Mouse (Mus musculus): Measurements from ENCODE around the gene Bloc1s5. TPM values are rescaled to one million over a fixed set of nuclear protein-coding genes. Genes with fewer than 3 reads are reported as not detected.
"Not testable (repeated sequence)": the region's sequence is repeated elsewhere in the genome, so short reads cannot be mapped to it uniquely, and the experiment has no call there.

The Bloc1s5 gene
- polyA plus RNA-seq, 1 experiment, result 0.28 TPM

GRCm38 (mm10) chr13:38625492-38626228, 9.2 kb downstream of the Bloc1s5 start:
- peaks cover 72% of the 10 kb centered on the region for H3K36me3 ChIP-seq (ENCODE audit: control insufficient read depth)
- no peaks in the 10 kb centered on the region for H3K9me3 ChIP-seq (ENCODE audit: control insufficient read depth, low read length)
- H3K4me1 ChIP-seq (ENCODE audit: control insufficient read depth), result peaks cover 27% of the 10 kb centered on the region
- no peak for TF ChIP-seq GATA1 (IDR thresholded peaks at IDR 0.05; ENCODE audit: low read length)
- TF ChIP-seq TAL1 (IDR thresholded peaks at IDR 0.05; ENCODE audit: low read length), result no peak
- H3K27me3 ChIP-seq (ENCODE audit: control insufficient read depth), result no peaks in the 10 kb centered on the region
- no peak overlapping the region for H3K4me3 ChIP-seq (replicated peaks)

DNA sequence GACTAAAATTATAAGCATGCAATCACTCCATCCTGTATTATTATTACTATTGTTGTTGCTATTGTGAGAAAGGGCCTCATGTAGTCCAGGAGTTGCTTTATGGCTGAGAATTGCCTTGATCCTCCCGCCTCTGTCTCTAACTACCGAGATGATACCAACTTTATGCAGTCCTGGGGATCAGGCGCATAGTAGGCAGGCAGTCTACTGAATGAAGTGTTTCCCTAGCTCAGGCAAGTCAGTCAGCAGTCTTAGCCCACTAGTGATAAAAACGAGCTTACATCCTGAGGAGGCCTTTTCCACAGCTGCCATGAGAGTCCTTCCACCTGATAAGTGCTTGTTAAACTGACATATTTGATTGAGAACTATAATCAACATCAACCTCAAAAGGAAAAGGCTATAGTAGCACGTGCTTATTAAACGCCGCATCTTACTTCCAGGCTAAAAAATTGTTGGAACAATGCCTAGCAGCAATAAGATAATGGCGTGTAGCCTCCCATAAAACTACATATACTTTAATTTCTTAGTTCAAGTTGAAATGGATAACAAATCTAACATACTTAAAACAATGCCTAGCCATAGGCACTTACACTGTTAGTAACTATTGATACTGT, 10.5 kb downstream of the Bloc1s5 start:
- Histone ChIP-seq H3K4me1 (ENCODE audit: control insufficient read depth) (peaks cover 24% of the 10 kb centered on the region), H3K4me3 (replicated peaks) (no peak overlapping the region), H3K9me3 (ENCODE audit: control insufficient read depth, low read length) (no peaks in the 10 kb centered on the region), H3K27me3 (ENCODE audit: control insufficient read depth) (no peaks in the 10 kb centered on the region), H3K36me3 (ENCODE audit: control insufficient read depth) (peaks cover 65% of the 10 kb centered on the region)
- TF ChIP-seq GATA1 (IDR thresholded peaks at IDR 0.05; ENCODE audit: low read length), result no peak
- no peak for TF ChIP-seq TAL1 (IDR thresholded peaks at IDR 0.05; ENCODE audit: low read length)

- Histone ChIP-seq H3K4me1 (ENCODE audit: control insufficient read depth) (peaks cover 24% of the 10 kb centered on the region), H3K9me3 (ENCODE audit: control insufficient read depth, low read length) (no peaks in the 10 kb centered on the region), H3K27me3 (ENCODE audit: control insufficient read depth) (no peaks in the 10 kb centered on the region), H3K36me3 (ENCODE audit: control insufficient read depth) (peaks cover 61% of the 10 kb centered on the region), H3K4me3 (replicated peaks) (no peak overlapping the region)
- TF ChIP-seq GATA1 (IDR thresholded peaks at IDR 0.05; ENCODE audit: low read length), result no peak
- TF ChIP-seq TAL1 (IDR thresholded peaks at IDR 0.05; ENCODE audit: low read length), result no peak
These were observed 11.6 kb downstream of the Bloc1s5 start for GRCm38 (mm10) chr13:38623296-38623695.

DNA sequence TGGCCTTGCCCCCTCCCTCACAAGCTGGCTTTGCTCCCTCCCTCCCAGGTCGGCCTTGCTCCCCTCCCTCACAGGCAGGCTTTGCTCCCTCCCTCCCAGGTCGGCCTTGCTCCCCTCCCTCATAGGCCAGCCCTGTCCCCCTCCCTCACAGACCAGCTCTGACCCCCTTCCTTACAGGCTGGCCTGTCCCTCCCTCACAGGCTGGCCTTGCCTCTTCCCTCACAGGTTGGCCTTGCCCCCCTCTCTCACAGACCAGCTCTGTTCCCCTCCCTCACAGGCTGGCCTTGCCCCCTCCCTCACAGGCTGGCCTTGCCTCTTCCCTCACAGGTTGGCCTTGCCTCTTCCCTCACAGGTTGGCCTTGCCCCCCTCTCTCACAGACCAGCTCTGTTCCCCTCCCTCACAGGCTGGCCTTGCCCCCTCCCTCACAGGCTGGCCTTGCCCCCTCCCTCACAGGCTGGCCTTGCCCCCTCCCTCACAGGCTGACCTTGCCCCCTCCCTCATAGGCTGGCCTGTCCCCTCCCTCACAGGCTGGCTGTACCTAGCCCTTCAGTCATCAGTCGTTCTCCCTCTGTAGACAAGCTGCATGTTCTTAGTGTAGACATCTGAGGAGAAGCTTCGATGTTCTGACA, 16.8 kb downstream of the Bloc1s5 start:
- H3K4me3 ChIP-seq (replicated peaks); H3K27me3 ChIP-seq (ENCODE audit: control insufficient read depth); H3K9me3 ChIP-seq (ENCODE audit: control insufficient read depth, low read length): not testable (repeated sequence)
- Histone ChIP-seq H3K4me1 (ENCODE audit: control insufficient read depth) (peaks cover 46% of the 10 kb centered on the region), H3K36me3 (ENCODE audit: control insufficient read depth) (peaks cover 67% of the 10 kb centered on the region)

DNA sequence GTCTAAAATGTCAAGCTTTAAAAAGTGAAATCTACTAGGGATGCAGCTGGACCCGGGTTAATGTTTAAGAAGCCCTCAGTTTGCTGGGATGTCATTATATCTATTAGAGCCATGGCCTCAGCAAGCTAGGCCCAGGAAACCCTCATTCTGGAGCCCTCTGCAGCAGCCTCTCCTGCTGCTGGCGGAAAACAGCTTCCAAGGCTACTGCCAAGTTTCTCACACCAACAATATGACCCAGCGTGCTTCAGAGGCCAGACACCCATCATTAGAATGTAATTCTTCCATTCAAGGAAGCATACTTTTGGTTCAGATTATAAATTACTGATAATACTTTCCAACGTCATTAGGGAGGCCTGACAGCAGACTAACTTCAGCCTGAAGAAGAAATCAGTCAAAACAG, 18.0 kb downstream of the Bloc1s5 start:
- Histone ChIP-seq H3K36me3 (ENCODE audit: control insufficient read depth) (peaks cover 75% of the 10 kb centered on the region), H3K4me1 (ENCODE audit: control insufficient read depth) (peaks cover 51% of the 10 kb centered on the region), H3K4me3 (replicated peaks) (no peak overlapping the region), H3K9me3 (ENCODE audit: control insufficient read depth, low read length) (peaks cover 7% of the 10 kb centered on the region), H3K27me3 (ENCODE audit: control insufficient read depth) (no peaks in the 10 kb centered on the region)
- TF ChIP-seq GATA1 (IDR thresholded peaks at IDR 0.05; ENCODE audit: low read length) (no peak), TAL1 (IDR thresholded peaks at IDR 0.05; ENCODE audit: low read length) (no peak)

GRCm38 (mm10) chr13:38615656-38616055, 19.3 kb downstream of the Bloc1s5 start:
- H3K4me1 ChIP-seq (ENCODE audit: control insufficient read depth), result peaks cover 51% of the 10 kb centered on the region
- no peak for TF ChIP-seq GATA1 (IDR thresholded peaks at IDR 0.05; ENCODE audit: low read length)
- no peak for TF ChIP-seq TAL1 (IDR thresholded peaks at IDR 0.05; ENCODE audit: low read length)
- peaks cover 7% of the 10 kb centered on the region for H3K9me3 ChIP-seq (ENCODE audit: control insufficient read depth, low read length)
- H3K36me3 ChIP-seq (ENCODE audit: control insufficient read depth), result peaks cover 79% of the 10 kb centered on the region
- no peak overlapping the region for H3K4me3 ChIP-seq (replicated peaks)
- H3K27me3 ChIP-seq (ENCODE audit: control insufficient read depth), result no peaks in the 10 kb centered on the region

GRCm38 (mm10) chr13:38614298-38614697, 20.6 kb downstream of the Bloc1s5 start:
- peaks cover 51% of the 10 kb centered on the region for H3K4me1 ChIP-seq (ENCODE audit: control insufficient read depth)
- TF ChIP-seq GATA1 (IDR thresholded peaks at IDR 0.05; ENCODE audit: low read length) (no peak), TAL1 (IDR thresholded peaks at IDR 0.05; ENCODE audit: low read length) (no peak)
- peaks cover 80% of the 10 kb centered on the region for H3K36me3 ChIP-seq (ENCODE audit: control insufficient read depth)
- H3K9me3 ChIP-seq (ENCODE audit: control insufficient read depth, low read length), result peaks cover 7% of the 10 kb centered on the region
- H3K27me3 ChIP-seq (ENCODE audit: control insufficient read depth), result no peaks in the 10 kb centered on the region
- peak overlapping the region; percentile 10 for H3K4me3 ChIP-seq (replicated peaks)

GRCm38 (mm10) chr13:38613583-38613982, 21.3 kb downstream of the Bloc1s5 start:
- Histone ChIP-seq H3K4me3 (replicated peaks) (peak overlapping the region; percentile 10), H3K27me3 (ENCODE audit: control insufficient read depth) (no peaks in the 10 kb centered on the region), H3K4me1 (ENCODE audit: control insufficient read depth) (peaks cover 51% of the 10 kb centered on the region), H3K36me3 (ENCODE audit: control insufficient read depth) (peaks cover 81% of the 10 kb centered on the region), H3K9me3 (ENCODE audit: control insufficient read depth, low read length) (peaks cover 7% of the 10 kb centered on the region)
- no peak for TF ChIP-seq TAL1 (IDR thresholded peaks at IDR 0.05; ENCODE audit: low read length)
- no peak for TF ChIP-seq GATA1 (IDR thresholded peaks at IDR 0.05; ENCODE audit: low read length)

GRCm38 (mm10) chr13:38612608-38613007, 22.3 kb downstream of the Bloc1s5 start:
- Histone ChIP-seq H3K36me3 (ENCODE audit: control insufficient read depth) (peaks cover 74% of the 10 kb centered on the region), H3K4me1 (ENCODE audit: control insufficient read depth) (peaks cover 47% of the 10 kb centered on the region), H3K9me3 (ENCODE audit: control insufficient read depth, low read length) (peaks cover 7% of the 10 kb centered on the region), H3K27me3 (ENCODE audit: control insufficient read depth) (no peaks in the 10 kb centered on the region), H3K4me3 (replicated peaks) (no peak overlapping the region)
- TF ChIP-seq GATA1 (IDR thresholded peaks at IDR 0.05; ENCODE audit: low read length), result no peak
- TF ChIP-seq TAL1 (IDR thresholded peaks at IDR 0.05; ENCODE audit: low read length), result no peak

Measured in erythroblast, embryonic 14.5 days (primary cell).